In genomic region chr2:33973213-33973834, GRCm38 (mm10) we compare ENCODE assay signal across 8 mouse cellular contexts.
DNase-seq lines count a peak whose midpoint lies in the region; ATAC-seq lines count a peak whose summit lies in the region.

No protein-coding gene starts in this region.

- no peaks in the 10 kb centered on the region for H3K36me3 ChIP-seq in hindbrain, embryonic 14.5 days (replicated peaks; ENCODE audit: control insufficient read depth, insufficient read depth)

- 69% methylated on average over 4 of the region's 4 CpGs for WGBS in hindbrain, embryonic 14.5 days

- no peaks in the 10 kb centered on the region for H3K9me3 ChIP-seq in hindbrain, embryonic 14.5 days (ENCODE audit: control insufficient read depth, low read length)

- peak; percentile 72 for DNase-seq in T-cell, adult 2 months (ENCODE audit: low spot score)
- peak; percentile 89 to 91 for DNase-seq in cerebellum, postnatal 14 days
- DNase-seq in frontal cortex, postnatal 25 days (ENCODE audit: low spot score in 2 of 2) = peak; percentile 61 to 74
- DNase-seq in hindbrain, embryonic 14.5 days (ENCODE audit: low spot score) = peak; percentile 90
- DNase-seq in layer of hippocampus, postnatal 14 days (ENCODE audit: low spot score in 2 of 2) = peak; percentile 83 to 84
- peak; percentile 79 to 85 for DNase-seq in lung, postnatal 4 days
- DNase-seq in right cerebral cortex, adult 2 months (ENCODE audit: low spot score in 2 of 2) = peak; percentile 84 to 87
- DNase-seq in urinary bladder, postnatal 14 days (ENCODE audit: low spot score) = peak; percentile 74

- no peak overlapping the region for H3K4me3 ChIP-seq in hindbrain, embryonic 14.5 days (replicated peaks; ENCODE audit: low read length)

- H3K27ac ChIP-seq in hindbrain, embryonic 14.5 days = peak overlapping the region; percentile 51

- ATAC-seq in hindbrain, embryonic 14.5 days (ENCODE audit: low FRiP score) = peak; percentile 86

- H3K4me2 ChIP-seq in hindbrain, embryonic 14.5 days (replicated peaks) = no peak overlapping the region

- H3K9ac ChIP-seq in hindbrain, embryonic 14.5 days = no peak overlapping the region

- H3K27me3 ChIP-seq in hindbrain, embryonic 14.5 days (ENCODE audit: control insufficient read depth, insufficient read depth, low read length) = no peaks in the 10 kb centered on the region

- H3K4me1 ChIP-seq in hindbrain, embryonic 14.5 days (replicated peaks; ENCODE audit: control insufficient read depth, insufficient read depth, low read length) = peaks cover 17% of the 10 kb centered on the region
